Mouse (Mus musculus) forebrain, embryonic 11.5 days (tissue): ENCODE data around the gene Speg. TPM values are rescaled to one million over a fixed set of nuclear protein-coding genes. Genes with fewer than 3 reads are reported as not detected.

Experiments
- ATAC-seq: fragments of 200-750 bp; cut with Nextera tagmentation; replicated peaks from 2 replicates; pipeline ENCODE4 v1.8.0; 2017; ENCODE audit warnings: moderate TSS enrichment; ENCODE audit not compliant: low FRiP score
- DNase-seq: peaks from one replicate; pipeline ENCODE4 v3.0.0-alpha.2; 2017; ENCODE audit warnings: low spot score
- H3K27ac ChIP-seq: fragments of 300-500 bp; sonication (generic); 2 replicates; pipeline ENCODE4 v1.5.1; 2014; ENCODE audit warnings: low read depth, low read length
- H3K27me3 ChIP-seq: fragments of 300-500 bp; sonication (generic); 2 replicates; pipeline ENCODE4 v1.6.1; 2014; ENCODE audit warnings: mild to moderate bottlenecking, low read length, mixed read lengths; ENCODE audit not compliant: control insufficient read depth, insufficient read depth
- H3K36me3 ChIP-seq: fragments of 300-500 bp; sonication (generic); 2 replicates; pipeline ENCODE4 v1.6.1; 2014; ENCODE audit warnings: mild to moderate bottlenecking, low read length, moderate library complexity, mixed read lengths; ENCODE audit not compliant: control insufficient read depth, insufficient read depth
- H3K4me1 ChIP-seq: fragments of 300-500 bp; sonication (generic); replicated peaks from 2 replicates; pipeline ENCODE4 v1.6.1; 2014; ENCODE audit warnings: low read length, mixed read lengths; ENCODE audit not compliant: control insufficient read depth, insufficient read depth
- H3K4me2 ChIP-seq: fragments of 300-500 bp; sonication (generic); 2 replicates; pipeline ENCODE4 v1.6.1; 2014; ENCODE audit warnings: low read depth, mild to moderate bottlenecking, low read length, moderate library complexity, mixed read lengths; ENCODE audit not compliant: severe bottlenecking
- H3K4me3 ChIP-seq: fragments of 300-500 bp; sonication (generic); 2 replicates; pipeline ENCODE4 v1.5.1; 2014; ENCODE audit warnings: low read depth, low read length
- H3K9ac ChIP-seq: fragments of 300-500 bp; sonication (generic); 2 replicates; pipeline ENCODE4 v1.6.1; 2014; ENCODE audit warnings: low read length
- H3K9me3 ChIP-seq: fragments of 300-500 bp; sonication (generic); 2 replicates; pipeline ENCODE4 v1.6.1; 2016; ENCODE audit warnings: low read length, mixed read lengths; ENCODE audit not compliant: control insufficient read depth
- WGBS: fragments of 180-500 bp; shearing (Covaris S2); extraction: QIAGEN DNeasy Blood & Tissue Kit; methylation state at CpG from one replicate; pipeline ENCODE4 v1.1.7; 2014; 5-methylcytosine and 5-hydroxymethylcytosine counted together
- polyA plus RNA-seq: library from polyadenylated mRNA; unstranded; fragments of >200 nt; fragmentation: Nextera tagmentation; extraction: Ambion mirVana; gene quantifications from 2 replicates; pipeline ENCODE4 v1.2.1, GENCODE M21; 2014

Speg gene
- polyA plus RNA-seq, 1 experiment from 2014 or later: 14.1 TPM

- DNase-seq: no peak
- 20% methylated on average over 23 of the region's 23 CpGs for WGBS
- Histone ChIP-seq H3K36me3 (no peaks in the 10 kb centered on the region), H3K4me3 (peak overlapping the region; percentile 25), H3K9me3 (no peaks in the 10 kb centered on the region), H3K4me1 (peaks cover 19% of the 10 kb centered on the region), H3K4me2 (peak overlapping the region; percentile 60), H3K9ac (peak overlapping the region; percentile 48), H3K27me3 (peaks cover 16% of the 10 kb centered on the region; the same call in 1 of the 2 replicates), H3K27ac (no peak overlapping the region; the same call in 1 of the 2 replicates)
- no peak for ATAC-seq
These were observed 83.9 kb downstream of the Speg start for GRCm38 (mm10) chr1:75458789-75459684.

- peaks cover 19% of the 10 kb centered on the region for H3K4me1 ChIP-seq
- ATAC-seq: no peak
- no peak overlapping the region for H3K4me3 ChIP-seq
- 84% methylated on average over 7 of the region's 7 CpGs for WGBS
- H3K27ac ChIP-seq: no peak overlapping the region
- no peak overlapping the region for H3K4me2 ChIP-seq
- no peaks in the 10 kb centered on the region for H3K9me3 ChIP-seq
- H3K36me3 ChIP-seq: no peaks in the 10 kb centered on the region
- no peak for DNase-seq
- H3K9ac ChIP-seq: no peak overlapping the region
- H3K27me3 ChIP-seq: peaks cover 17% of the 10 kb centered on the region; the same call in 1 of the 2 replicates
These were observed 85.2 kb downstream of the Speg start for GRCm38 (mm10) chr1:75460297-75460696.

DNA sequence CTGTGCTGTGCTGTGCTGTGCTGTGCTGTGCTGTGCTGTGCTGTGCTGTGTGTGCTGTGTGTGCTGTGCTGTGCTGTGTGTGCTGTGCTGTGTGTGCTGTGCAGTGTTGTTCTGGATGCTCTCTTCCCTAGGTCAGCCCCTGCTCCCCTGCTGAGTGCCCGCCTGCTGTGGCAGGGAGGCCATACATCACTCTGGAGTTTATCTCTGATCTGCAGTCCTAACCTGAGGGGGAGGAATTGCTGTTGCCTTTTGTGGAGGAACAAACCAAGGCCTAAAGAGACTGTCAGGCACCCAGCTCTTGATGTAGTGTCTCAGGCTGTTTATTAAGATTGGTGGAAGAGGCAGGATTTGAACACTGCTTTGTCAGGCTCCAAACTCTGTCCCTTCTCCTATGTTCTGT is 87.5 kb downstream of the Speg start:
- Histone ChIP-seq H3K4me1 (peaks cover 9% of the 10 kb centered on the region), H3K9ac (no peak overlapping the region), H3K4me2 (no peak overlapping the region), H3K9me3 (no peaks in the 10 kb centered on the region), H3K4me3 (no peak overlapping the region), H3K27ac (no peak overlapping the region), H3K36me3 (no peaks in the 10 kb centered on the region), H3K27me3 (peaks cover 10% of the 10 kb centered on the region; the same call in 1 of the 2 replicates)
- WGBS: 21% methylated on average over 1 of the region's 1 CpGs
- DNase-seq (no peak), ATAC-seq (no peak)

DNA sequence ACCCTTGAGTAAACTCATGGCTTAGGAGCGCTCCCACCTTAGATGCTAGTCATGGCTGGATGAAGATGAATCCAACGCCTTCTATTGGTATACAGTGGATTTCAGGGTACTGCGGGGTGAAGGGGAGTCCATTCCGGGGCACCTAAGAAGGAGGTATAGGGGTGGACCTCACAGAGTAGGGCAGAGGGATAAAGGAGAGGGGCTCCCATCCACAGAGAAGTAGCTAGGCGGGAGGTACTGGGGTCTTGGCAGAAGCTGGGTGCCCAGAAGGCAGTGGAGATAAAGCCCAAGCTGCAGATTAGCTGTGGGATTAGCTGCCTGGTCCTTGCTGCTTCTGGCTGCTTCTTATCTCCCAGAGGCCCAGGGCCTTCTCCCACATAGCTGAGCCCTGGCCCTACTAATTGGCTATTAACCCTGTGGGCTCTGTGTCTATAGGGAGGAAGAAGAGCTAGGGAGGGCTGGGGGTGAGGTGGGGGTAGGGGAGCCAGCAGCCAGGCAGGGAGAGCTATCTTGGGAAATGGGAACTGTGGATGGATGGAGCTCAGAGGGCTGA is 88.6 kb downstream of the Speg start:
- Histone ChIP-seq H3K27ac (no peak overlapping the region), H3K9ac (peak overlapping the region; percentile 13; the same call in 1 of the 2 replicates), H3K4me2 (no peak overlapping the region), H3K9me3 (no peaks in the 10 kb centered on the region), H3K4me3 (no peak overlapping the region), H3K27me3 (peaks cover 8% of the 10 kb centered on the region; the same call in 1 of the 2 replicates), H3K36me3 (no peaks in the 10 kb centered on the region), H3K4me1 (peaks cover 3% of the 10 kb centered on the region; the same call in 1 of the 2 replicates)
- DNase-seq (peak; percentile 44), ATAC-seq (no peak)
- WGBS: 66% methylated on average over 5 of the region's 5 CpGs

DNA sequence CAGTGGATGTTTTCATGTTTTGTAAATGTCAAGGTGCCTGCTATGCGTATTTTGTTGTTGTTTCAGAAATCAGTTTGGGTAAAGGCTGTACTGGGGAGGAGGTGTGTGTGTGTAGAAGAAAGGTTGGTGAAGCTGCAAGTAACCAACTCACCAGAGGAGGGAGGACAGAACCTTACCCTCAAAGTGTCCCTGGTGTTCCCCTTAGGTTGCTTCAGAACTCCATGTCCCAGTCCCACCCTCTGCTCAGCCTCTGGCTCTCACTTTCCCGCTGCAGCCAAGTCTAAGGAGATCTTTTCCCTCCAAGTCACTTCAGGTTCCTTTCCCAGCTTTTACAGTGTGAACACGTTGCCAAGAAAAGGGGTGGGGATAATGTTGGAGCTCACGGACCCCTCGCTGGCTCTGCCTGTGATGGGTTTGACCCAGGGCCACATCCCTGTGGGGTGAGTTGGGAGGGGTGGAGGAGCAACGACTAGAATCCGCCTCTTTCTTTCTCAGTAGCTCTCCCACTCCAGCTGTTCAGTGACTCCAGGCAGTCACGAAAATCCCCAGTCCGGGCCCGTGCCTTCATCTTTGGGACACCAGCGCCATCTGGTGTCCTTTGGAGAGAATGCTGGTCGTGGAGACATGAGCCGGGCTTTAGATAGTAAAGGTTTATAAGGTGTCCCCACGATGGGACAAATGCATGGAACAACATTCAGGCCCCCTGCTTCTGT is 92.3 kb downstream of the Speg start:
- WGBS: 7% methylated on average over 14 of the region's 14 CpGs
- ATAC-seq: peak; percentile 80
- H3K9ac ChIP-seq: no peak overlapping the region; the same call in 1 of the 2 replicates
- H3K9me3 ChIP-seq: no peaks in the 10 kb centered on the region
- peak; percentile 88 for DNase-seq
- H3K4me2 ChIP-seq: no peak overlapping the region
- H3K27me3 ChIP-seq: peaks cover 2% of the 10 kb centered on the region; the same call in 1 of the 2 replicates
- peaks cover 3% of the 10 kb centered on the region; the same call in 1 of the 2 replicates for H3K4me1 ChIP-seq
- no peaks in the 10 kb centered on the region for H3K36me3 ChIP-seq
- H3K4me3 ChIP-seq: no peak overlapping the region
- no peak overlapping the region for H3K27ac ChIP-seq

DNA sequence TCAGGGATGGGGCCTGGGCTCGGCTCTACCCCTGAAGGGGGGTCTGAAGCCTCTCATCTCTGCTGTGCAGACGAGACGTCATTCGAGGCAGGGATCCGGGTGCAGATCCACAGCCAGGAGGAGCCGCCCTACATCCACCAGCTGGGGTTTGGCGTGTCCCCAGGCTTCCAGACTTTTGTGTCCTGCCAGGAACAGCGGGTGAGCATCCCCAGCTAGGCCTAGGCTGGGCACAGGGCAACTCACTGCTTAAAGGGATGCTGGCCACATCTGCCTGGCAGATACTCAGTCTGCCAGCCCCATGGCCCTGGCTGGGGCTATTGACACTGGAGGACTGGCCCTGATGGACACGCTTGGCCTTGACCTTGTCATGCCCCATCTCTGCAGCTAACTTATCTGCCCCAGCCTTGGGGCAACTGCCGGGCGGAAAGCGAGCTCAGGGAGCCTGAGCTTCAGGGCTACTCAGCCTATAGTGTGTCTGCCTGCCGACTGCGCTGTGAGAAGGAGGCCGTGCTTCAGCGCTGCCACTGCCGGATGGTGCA is 94.3 kb downstream of the Speg start:
- Histone ChIP-seq H3K4me2 (no peak overlapping the region), H3K9ac (no peak overlapping the region), H3K4me3 (no peak overlapping the region), H3K9me3 (no peaks in the 10 kb centered on the region), H3K27ac (no peak overlapping the region), H3K36me3 (no peaks in the 10 kb centered on the region; the same call in 1 of the 2 replicates), H3K4me1 (peaks cover 3% of the 10 kb centered on the region; the same call in 1 of the 2 replicates), H3K27me3 (peaks cover 2% of the 10 kb centered on the region; the same call in 1 of the 2 replicates)
- no peak for ATAC-seq
- DNase-seq: peak; percentile 47
- 85% methylated on average over 17 of the region's 17 CpGs for WGBS

DNA sequence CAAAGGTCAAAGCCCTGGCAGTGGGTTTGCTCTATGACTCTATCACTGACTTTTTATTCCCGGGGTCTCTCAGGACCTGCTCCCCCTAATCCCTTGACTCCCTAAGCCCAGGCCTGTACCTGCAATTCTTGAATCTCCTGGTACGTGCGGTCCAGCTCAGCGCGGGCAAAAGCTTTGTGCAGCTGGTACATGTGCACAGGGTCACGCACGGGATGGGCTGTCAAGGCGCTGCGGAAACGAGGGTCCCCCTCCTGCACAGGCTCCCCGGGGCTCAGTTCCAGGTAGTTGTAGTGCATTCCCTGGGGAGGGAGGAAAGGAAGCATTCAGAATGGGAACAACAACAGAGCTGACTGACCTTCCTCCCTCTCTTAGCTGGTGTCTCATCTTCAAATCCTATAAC is 101.3 kb downstream of the Speg start:
- WGBS: 93% methylated on average over 11 of the region's 11 CpGs
- no peak for DNase-seq
- no peak for ATAC-seq
- Histone ChIP-seq H3K9me3 (no peaks in the 10 kb centered on the region), H3K4me2 (no peak overlapping the region), H3K9ac (no peak overlapping the region), H3K36me3 (no peaks in the 10 kb centered on the region; the same call in 1 of the 2 replicates), H3K27ac (no peak overlapping the region), H3K27me3 (peaks cover 7% of the 10 kb centered on the region), H3K4me1 (peaks cover 15% of the 10 kb centered on the region; the same call in 1 of the 2 replicates), H3K4me3 (no peak overlapping the region)
